Mouse (Mus musculus): ENCODE data around the gene Robo2.

Robo2 gene

GRCm38 (mm10) chr16:74411481-74412251, at the start of gene Robo2:
TSS of gene Robo2 (minus strand) at chr16:74411825.
- no peak for DNase-seq (ENCODE audit: low read depth, low spot score)

- DNase-seq (ENCODE audit: low read depth, low spot score): no peak
These were observed 46.5 kb upstream of the Robo2 start for GRCm38 (mm10) chr16:74458138-74458537.

- DNase-seq (ENCODE audit: low read depth, low spot score): no peak
These were observed 46.1 kb upstream of the Robo2 start for GRCm38 (mm10) chr16:74457736-74458135.

- no peak for DNase-seq (ENCODE audit: low read depth, low spot score)
These were observed 45.3 kb upstream of the Robo2 start for GRCm38 (mm10) chr16:74456808-74457470.

GRCm38 (mm10) chr16:74455179-74455578, 43.6 kb upstream of the Robo2 start:
- no peak for DNase-seq (ENCODE audit: low read depth, low spot score)

- no peak for DNase-seq (ENCODE audit: low read depth, low spot score)
These were observed 36.4 kb upstream of the Robo2 start for GRCm38 (mm10) chr16:74448025-74448424.

GRCm38 (mm10) chr16:74427071-74427470, 15.4 kb upstream of the Robo2 start:
- DNase-seq (ENCODE audit: low read depth, low spot score): no peak

GRCm38 (mm10) chr16:74420324-74420723, 8.7 kb upstream of the Robo2 start:
- DNase-seq (ENCODE audit: low read depth, low spot score): no peak

GRCm38 (mm10) chr16:74412471-74413291, 1.1 kb upstream of the Robo2 start:
- DNase-seq (ENCODE audit: low read depth, low spot score): no peak

GRCm38 (mm10) chr16:74411021-74411420, 604 bp downstream of the Robo2 start:
- no peak for DNase-seq (ENCODE audit: low read depth, low spot score)

GRCm38 (mm10) chr16:74410125-74410524, 1.5 kb downstream of the Robo2 start:
- no peak for DNase-seq (ENCODE audit: low read depth, low spot score)

GRCm38 (mm10) chr16:74409548-74409947, 2.1 kb downstream of the Robo2 start:
- DNase-seq (ENCODE audit: low read depth, low spot score): no peak

- DNase-seq (ENCODE audit: low read depth, low spot score): no peak
These were observed 3.1 kb downstream of the Robo2 start for GRCm38 (mm10) chr16:74408566-74408965.

GRCm38 (mm10) chr16:74397291-74397690, 14.3 kb downstream of the Robo2 start:
- DNase-seq (ENCODE audit: low read depth, low spot score): no peak

GRCm38 (mm10) chr16:74395678-74396077, 15.9 kb downstream of the Robo2 start:
- DNase-seq (ENCODE audit: low read depth, low spot score): no peak

GRCm38 (mm10) chr16:74379458-74379857, 32.2 kb downstream of the Robo2 start:
- no peak for DNase-seq (ENCODE audit: low read depth, low spot score)

- no peak for DNase-seq (ENCODE audit: low read depth, low spot score)
These were observed 36.2 kb downstream of the Robo2 start for GRCm38 (mm10) chr16:74375342-74375940.

GRCm38 (mm10) chr16:74374540-74374939, 37.1 kb downstream of the Robo2 start:
- no peak for DNase-seq (ENCODE audit: low read depth, low spot score)

GRCm38 (mm10) chr16:74373407-74373806, 38.2 kb downstream of the Robo2 start:
- no peak for DNase-seq (ENCODE audit: low read depth, low spot score)

GRCm38 (mm10) chr16:74372876-74373275, 38.7 kb downstream of the Robo2 start:
- DNase-seq (ENCODE audit: low read depth, low spot score): no peak

GRCm38 (mm10) chr16:74348437-74348836, 63.2 kb downstream of the Robo2 start:
- DNase-seq (ENCODE audit: low read depth, low spot score): no peak
